Mouse (Mus musculus) embryonic facial prominence, embryonic 15.5 days (tissue): ENCODE measurements around the gene Gm30083. TPM values are rescaled to one million over a fixed set of nuclear protein-coding genes. Genes with fewer than 3 reads are reported as not detected.

ENCODE experiments used
- ATAC-seq: fragments of 200-750 bp; cut with Nextera tagmentation; 2 replicates; pipeline ENCODE4 v1.8.0; 2017; ENCODE audit warnings: low read depth, moderate TSS enrichment; ENCODE audit not compliant: insufficient number of reproducible peaks, low FRiP score, low TSS enrichment
- H3K27ac ChIP-seq: fragments of 300-500 bp; sonication (generic); replicated peaks from 2 replicates; pipeline ENCODE4 v1.5.1; 2015; ENCODE audit warnings: mild to moderate bottlenecking, inconsistent platforms
- H3K27me3 ChIP-seq: fragments of 300-500 bp; sonication (generic); 2 replicates; pipeline ENCODE4 v1.6.1; 2015; ENCODE audit warnings: inconsistent platforms
- H3K36me3 ChIP-seq: fragments of 300-500 bp; sonication (generic); 2 replicates; pipeline ENCODE4 v1.6.1; 2015; ENCODE audit warnings: mild to moderate bottlenecking, inconsistent platforms
- H3K4me1 ChIP-seq: fragments of 300-500 bp; sonication (generic); 2 replicates; pipeline ENCODE4 v1.6.1; 2015; ENCODE audit warnings: inconsistent platforms
- H3K4me2 ChIP-seq: fragments of 300-500 bp; sonication (generic); replicated peaks from 2 replicates; pipeline ENCODE4 v1.6.1; 2015; ENCODE audit warnings: mild to moderate bottlenecking, inconsistent platforms
- H3K4me3 ChIP-seq: fragments of 300-500 bp; sonication (generic); replicated peaks from 2 replicates; pipeline ENCODE4 v1.5.1; 2015; ENCODE audit warnings: mild to moderate bottlenecking, inconsistent platforms
- H3K9ac ChIP-seq: fragments of 300-500 bp; sonication (generic); 2 replicates; pipeline ENCODE4 v1.6.1; 2015; ENCODE audit warnings: inconsistent platforms
- H3K9me3 ChIP-seq: fragments of 300-500 bp; sonication (generic); replicated peaks from 2 replicates; pipeline ENCODE4 v1.6.1; 2016; ENCODE audit warnings: inconsistent platforms
- WGBS: fragments of 180-500 bp; shearing (Covaris S2); methylation state at CpG from one replicate; pipeline ENCODE4 v1.1.7; 2015; 5-methylcytosine and 5-hydroxymethylcytosine counted together
- polyA plus RNA-seq: library from polyadenylated mRNA; unstranded; fragments of >200 nt; fragmentation: Nextera tagmentation; extraction: Ambion mirVana; gene quantifications from 2 replicates; pipeline ENCODE4 v1.2.1, GENCODE M21; 2015

Gm30083 gene
- polyA plus RNA-seq, 1 experiment from 2014 or later: not detected

GRCm38 (mm10) chr14:34000076-34000475 lies 14.9 kb downstream of the Gm30083 start:
- Histone ChIP-seq H3K9me3 (no peaks in the 10 kb centered on the region), H3K4me3 (no peak overlapping the region), H3K9ac (no peak overlapping the region), H3K4me1 (no peaks in the 10 kb centered on the region), H3K27ac (no peak overlapping the region), H3K36me3 (no peaks in the 10 kb centered on the region), H3K4me2 (no peak overlapping the region), H3K27me3 (no peaks in the 10 kb centered on the region)
- no peak for ATAC-seq

DNA sequence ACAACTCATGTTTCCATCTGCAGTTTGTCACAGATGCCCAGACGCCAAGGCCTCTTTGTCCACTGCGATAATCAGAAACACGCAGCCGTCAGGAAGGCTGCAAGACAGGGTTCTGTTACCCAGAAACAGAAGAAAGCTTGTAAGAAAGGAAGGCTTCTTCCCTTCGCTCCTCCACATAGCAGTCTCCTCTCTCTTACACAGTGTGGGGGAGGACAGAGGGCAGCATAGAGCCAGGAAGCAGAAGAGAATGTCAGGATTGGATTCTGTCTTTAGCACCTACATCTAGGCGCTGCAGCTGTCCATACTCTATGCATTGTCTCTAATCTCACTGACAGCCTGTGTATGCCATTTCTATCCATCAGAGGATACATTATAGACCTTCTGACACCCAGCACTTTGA lies 17.6 kb downstream of the Gm30083 start:
- Histone ChIP-seq H3K4me3 (no peak overlapping the region), H3K9me3 (no peaks in the 10 kb centered on the region), H3K4me2 (no peak overlapping the region), H3K27ac (no peak overlapping the region), H3K36me3 (no peaks in the 10 kb centered on the region), H3K9ac (no peak overlapping the region), H3K4me1 (no peaks in the 10 kb centered on the region), H3K27me3 (no peaks in the 10 kb centered on the region)
- ATAC-seq: no peak
- WGBS: 35% methylated on average over 6 of the region's 6 CpGs

DNA sequence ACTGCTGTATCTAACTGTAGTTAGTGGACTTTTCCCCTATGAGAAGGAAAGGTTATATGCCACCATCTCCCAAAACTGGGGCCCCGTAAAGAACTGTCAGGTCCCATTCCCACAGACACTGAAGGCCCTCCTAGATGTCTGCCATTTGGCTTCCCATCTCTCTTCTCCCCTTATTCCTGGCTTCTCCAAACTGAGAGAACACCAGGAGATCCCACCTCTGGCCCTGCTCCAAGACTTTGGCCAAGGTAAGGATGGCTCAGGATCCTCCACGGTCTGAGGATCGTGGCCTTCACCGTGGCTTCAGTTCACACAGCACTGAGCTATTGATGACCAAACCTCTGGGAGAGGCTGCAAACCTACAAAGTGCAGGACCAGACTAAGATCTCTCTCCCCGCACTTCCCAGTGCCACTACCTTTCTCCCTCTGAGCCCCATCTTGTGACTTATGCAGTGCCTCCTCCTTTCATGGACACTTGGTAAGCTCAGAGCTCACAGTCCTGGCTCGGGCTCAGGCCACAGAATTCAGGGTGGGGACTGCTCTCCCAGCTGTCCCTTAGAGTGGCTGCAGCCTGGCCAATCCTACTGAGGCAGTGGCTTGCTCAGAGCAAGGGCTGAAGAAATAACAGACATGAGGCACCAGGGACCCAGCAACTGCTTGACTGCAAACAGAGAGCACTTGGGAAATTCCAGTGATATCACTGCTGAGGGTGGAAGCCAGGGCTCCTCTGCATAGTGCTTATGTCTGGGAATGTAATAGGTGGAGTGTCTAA lies 21.3 kb downstream of the Gm30083 start:
- WGBS: 86% methylated on average over 6 of the region's 6 CpGs
- Histone ChIP-seq H3K36me3 (no peaks in the 10 kb centered on the region), H3K4me3 (no peak overlapping the region), H3K4me2 (no peak overlapping the region), H3K9ac (no peak overlapping the region), H3K27ac (no peak overlapping the region), H3K4me1 (no peaks in the 10 kb centered on the region), H3K27me3 (no peaks in the 10 kb centered on the region), H3K9me3 (no peaks in the 10 kb centered on the region)
- no peak for ATAC-seq

DNA sequence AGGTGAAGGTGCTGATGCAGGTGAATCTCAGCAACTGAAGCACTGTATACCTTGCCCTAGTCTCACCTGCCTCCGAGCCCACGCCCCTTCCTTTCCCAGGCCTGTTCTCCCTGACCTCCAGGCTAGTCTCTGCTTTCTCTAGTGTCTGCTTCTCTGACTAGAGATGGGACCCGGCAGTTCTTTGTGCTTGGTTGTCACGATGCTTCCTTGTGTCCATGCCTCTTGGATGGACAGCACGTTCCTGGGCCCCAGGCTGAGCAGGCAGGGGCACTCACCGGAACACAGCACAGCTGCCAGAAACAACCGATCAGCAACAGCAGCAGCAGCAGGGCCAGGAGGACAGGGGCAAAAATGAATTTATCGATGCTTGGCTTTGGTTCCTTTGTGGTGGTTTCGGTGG lies 21.9 kb downstream of the Gm30083 start:
- H3K9me3 ChIP-seq: no peaks in the 10 kb centered on the region
- no peak overlapping the region for H3K27ac ChIP-seq
- H3K36me3 ChIP-seq: no peaks in the 10 kb centered on the region
- ATAC-seq: no peak
- WGBS: 82% methylated on average over 9 of the region's 9 CpGs
- H3K4me1 ChIP-seq: no peaks in the 10 kb centered on the region
- no peak overlapping the region for H3K9ac ChIP-seq
- H3K4me2 ChIP-seq: no peak overlapping the region
- H3K4me3 ChIP-seq: no peak overlapping the region
- H3K27me3 ChIP-seq: no peaks in the 10 kb centered on the region

DNA sequence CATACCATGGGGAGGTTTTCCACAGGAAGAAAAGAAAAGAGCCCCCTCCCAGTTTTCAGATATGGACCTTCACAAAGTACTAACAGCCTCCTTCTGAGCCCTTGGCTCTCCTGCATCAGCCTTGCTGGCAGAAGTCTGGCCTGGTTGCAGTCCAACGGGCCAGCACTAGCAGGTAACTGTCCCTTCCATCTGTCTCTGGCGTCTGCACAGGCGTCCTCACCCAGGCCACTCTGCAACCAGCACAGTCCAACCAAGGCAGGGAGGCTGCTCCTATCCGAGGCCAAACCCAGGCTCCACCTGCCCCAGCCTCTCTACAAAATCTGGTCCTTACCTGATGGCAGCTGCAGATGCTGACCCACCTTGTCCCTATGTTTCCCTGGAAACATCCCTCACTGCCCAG lies 23.0 kb downstream of the Gm30083 start:
- no peak for ATAC-seq
- Histone ChIP-seq H3K9me3 (no peaks in the 10 kb centered on the region), H3K4me2 (no peak overlapping the region), H3K27ac (no peak overlapping the region), H3K4me3 (no peak overlapping the region), H3K36me3 (no peaks in the 10 kb centered on the region), H3K4me1 (no peaks in the 10 kb centered on the region), H3K27me3 (no peaks in the 10 kb centered on the region), H3K9ac (no peak overlapping the region)
- WGBS: 74% methylated on average over 4 of the region's 4 CpGs

DNA sequence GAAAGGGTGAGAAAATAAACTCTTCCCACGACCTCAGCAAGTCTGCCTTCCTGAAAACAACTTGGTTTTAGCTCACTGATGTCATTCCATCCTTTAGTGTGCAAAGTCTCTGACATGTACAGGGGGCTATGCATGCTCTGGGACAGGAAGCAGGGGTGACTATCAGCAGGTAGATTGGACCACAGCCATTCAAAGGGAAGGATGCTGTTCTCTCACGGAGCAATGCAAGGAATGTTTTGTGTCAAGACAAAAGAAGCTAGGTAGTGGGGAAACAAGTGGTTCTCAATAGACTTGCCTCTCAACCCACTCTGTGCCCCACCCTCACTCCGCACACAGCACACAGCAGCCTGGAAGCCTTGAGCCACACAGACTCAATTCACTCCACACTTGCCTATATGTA lies 25.8 kb downstream of the Gm30083 start:
- Histone ChIP-seq H3K4me3 (no peak overlapping the region), H3K36me3 (no peaks in the 10 kb centered on the region), H3K27me3 (no peaks in the 10 kb centered on the region), H3K9ac (no peak overlapping the region), H3K27ac (no peak overlapping the region), H3K4me1 (no peaks in the 10 kb centered on the region), H3K4me2 (no peak overlapping the region), H3K9me3 (no peaks in the 10 kb centered on the region)
- 54% methylated on average over 3 of the region's 3 CpGs for WGBS
- ATAC-seq: no peak

- Histone ChIP-seq H3K4me1 (peaks cover 8% of the 10 kb centered on the region), H3K9ac (no peak within 1 kb of the TSS), H3K4me3 (peak within 1 kb of the TSS; percentile 45), H3K9me3 (no peaks in the 10 kb centered on the region), H3K36me3 (no peaks in the 10 kb centered on the region), H3K4me2 (peak within 1 kb of the TSS; percentile 75), H3K27me3 (peaks cover 8% of the 10 kb centered on the region; the same call in 1 of the 2 replicates), H3K27ac (no peak within 1 kb of the TSS)
- WGBS: 2% methylated on average over 25 of the region's 25 CpGs
- peak; percentile 47 for ATAC-seq
Measured at GRCm38 (mm10) chr14:33978604-33979059, 36.4 kb downstream of the Gm30083 start, which contains the start of gene Zfp488. TSS of gene Zfp488 (minus strand) at chr14:33978764.

DNA sequence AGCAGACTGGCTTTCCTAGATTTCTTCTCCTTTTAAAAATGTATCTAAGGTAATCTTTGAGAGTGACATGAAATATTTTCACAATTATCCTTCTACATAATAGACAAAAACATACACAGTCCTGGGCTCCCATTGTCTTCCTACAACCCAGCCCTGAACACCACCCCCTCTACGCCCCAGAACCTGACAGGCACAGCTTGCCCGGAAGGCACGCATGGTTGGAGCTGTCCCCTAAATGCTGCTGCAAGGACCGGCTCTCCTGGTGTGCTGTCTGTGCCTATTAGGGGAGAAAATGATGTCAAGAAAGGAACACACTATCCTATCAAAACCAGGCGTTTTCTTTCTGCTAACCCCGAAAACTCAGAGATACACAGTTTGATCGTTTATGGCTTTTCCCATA lies 37.2 kb downstream of the Gm30083 start:
- ATAC-seq: no peak
- peaks cover 8% of the 10 kb centered on the region; the same call in 1 of the 2 replicates for H3K27me3 ChIP-seq
- H3K36me3 ChIP-seq: no peaks in the 10 kb centered on the region
- no peak overlapping the region for H3K9ac ChIP-seq
- no peaks in the 10 kb centered on the region for H3K9me3 ChIP-seq
- 12% methylated on average over 7 of the region's 7 CpGs for WGBS
- no peak overlapping the region for H3K27ac ChIP-seq
- peaks cover 8% of the 10 kb centered on the region for H3K4me1 ChIP-seq
- H3K4me3 ChIP-seq: 0 out of 2 replicates have a peak overlapping the region, but pooled peaks have one; percentile 45
- H3K4me2 ChIP-seq: no peak overlapping the region

DNA sequence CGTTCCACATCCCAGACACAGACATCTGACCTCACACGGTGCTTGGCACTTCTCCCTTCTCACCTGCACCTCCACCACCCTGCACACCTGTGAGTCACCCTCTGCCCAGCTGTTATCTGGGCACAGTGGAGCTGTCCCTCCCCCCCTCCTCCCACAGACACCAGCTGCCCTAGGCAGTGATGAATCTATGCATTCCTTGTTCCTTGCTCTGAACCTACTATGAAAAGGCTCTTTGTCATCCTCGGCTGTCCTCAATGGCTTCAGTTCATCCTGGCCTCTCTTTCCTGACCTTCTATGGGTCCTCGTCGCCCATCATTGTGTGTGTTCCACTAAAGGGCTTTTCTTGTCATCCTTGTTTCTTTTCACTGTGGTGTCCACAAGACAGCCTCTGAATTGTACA lies 40.2 kb downstream of the Gm30083 start:
- Histone ChIP-seq H3K4me1 (peaks cover 8% of the 10 kb centered on the region), H3K27ac (no peak overlapping the region), H3K36me3 (no peaks in the 10 kb centered on the region), H3K9me3 (no peaks in the 10 kb centered on the region), H3K4me3 (no peak overlapping the region), H3K9ac (no peak overlapping the region), H3K4me2 (no peak overlapping the region), H3K27me3 (peaks cover 8% of the 10 kb centered on the region; the same call in 1 of the 2 replicates)
- no peak for ATAC-seq
- 35% methylated on average over 5 of the region's 5 CpGs for WGBS

DNA sequence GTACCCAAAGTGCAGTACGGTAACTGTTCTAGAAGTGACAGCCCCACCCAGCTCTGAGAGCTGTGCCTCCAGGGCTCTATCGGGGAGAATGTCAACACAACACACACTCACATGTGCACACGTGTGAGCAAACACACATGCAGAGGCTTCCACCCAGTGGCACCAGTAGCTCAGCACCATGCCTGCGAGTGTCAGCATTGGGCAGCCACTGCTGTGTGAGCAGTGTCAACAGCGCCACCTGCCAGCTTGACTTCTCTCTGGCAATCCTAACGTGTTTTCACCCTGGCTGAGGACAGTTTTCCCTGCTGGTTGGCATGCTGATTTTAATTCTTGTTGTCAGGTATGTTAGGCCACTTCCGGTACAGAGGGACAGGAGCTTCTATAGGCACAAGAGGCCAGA lies 42.3 kb downstream of the Gm30083 start:
- no peak overlapping the region for H3K4me3 ChIP-seq
- H3K27me3 ChIP-seq: peaks cover 2% of the 10 kb centered on the region; the same call in 1 of the 2 replicates
- no peaks in the 10 kb centered on the region for H3K4me1 ChIP-seq
- H3K4me2 ChIP-seq: no peak overlapping the region
- H3K36me3 ChIP-seq: no peaks in the 10 kb centered on the region
- no peak for ATAC-seq
- H3K27ac ChIP-seq: no peak overlapping the region
- H3K9ac ChIP-seq: no peak overlapping the region
- 47% methylated on average over 7 of the region's 7 CpGs for WGBS
- H3K9me3 ChIP-seq: no peaks in the 10 kb centered on the region

DNA sequence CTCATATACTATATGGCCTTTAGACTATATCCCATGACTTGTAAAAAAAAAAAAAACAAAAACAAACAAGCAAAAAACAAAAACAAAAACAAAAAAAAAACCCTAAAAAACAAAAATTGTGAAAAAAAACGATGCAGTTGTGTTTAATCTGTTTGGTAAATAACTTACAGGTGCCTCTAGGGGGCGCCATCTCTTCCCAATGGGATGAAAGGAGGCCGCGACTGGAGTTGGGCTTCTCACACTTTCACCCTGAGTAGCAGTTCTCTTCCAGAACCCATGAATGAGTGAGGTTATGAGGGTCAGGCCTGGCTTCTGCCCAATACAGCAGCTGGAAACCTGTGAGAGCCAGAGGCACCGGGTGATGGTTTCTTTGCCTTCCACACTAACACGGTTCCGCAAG lies 49.3 kb downstream of the Gm30083 start:
- Histone ChIP-seq H3K4me1 (no peaks in the 10 kb centered on the region), H3K27me3 (no peaks in the 10 kb centered on the region), H3K27ac (no peak overlapping the region), H3K36me3 (no peaks in the 10 kb centered on the region), H3K4me3 (no peak overlapping the region), H3K9ac (no peak overlapping the region), H3K4me2 (no peak overlapping the region), H3K9me3 (no peaks in the 10 kb centered on the region)
- WGBS: 65% methylated on average over 7 of the region's 7 CpGs
- no peak for ATAC-seq

DNA sequence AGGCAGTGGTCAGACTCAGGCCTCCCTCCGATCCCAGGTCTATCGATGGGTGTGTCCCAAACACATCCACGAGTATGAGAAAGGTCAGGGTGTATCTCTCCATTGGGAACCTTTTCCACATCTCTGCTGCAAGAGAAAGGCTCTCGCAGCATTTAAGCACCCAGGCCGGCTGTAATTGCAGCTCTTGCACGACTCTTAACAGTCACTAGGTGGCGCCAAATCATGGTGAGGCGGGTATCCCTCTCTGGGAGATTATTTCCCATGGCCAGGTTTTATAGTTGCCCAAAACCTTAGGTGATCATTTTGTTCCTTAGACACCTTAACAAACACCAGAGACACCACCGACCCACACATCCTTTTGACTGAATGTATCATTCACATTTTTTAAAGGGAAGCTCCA lies 55.6 kb downstream of the Gm30083 start:
- Histone ChIP-seq H3K4me3 (no peak overlapping the region), H3K27ac (no peak overlapping the region), H3K9me3 (no peaks in the 10 kb centered on the region), H3K4me1 (no peaks in the 10 kb centered on the region), H3K27me3 (no peaks in the 10 kb centered on the region; the same call in 1 of the 2 replicates), H3K9ac (no peak overlapping the region), H3K4me2 (no peak overlapping the region), H3K36me3 (no peaks in the 10 kb centered on the region)
- WGBS: 12% methylated on average over 9 of the region's 9 CpGs
- ATAC-seq: no peak
